Mouse (Mus musculus) limb, embryonic 13.5 days (tissue): ENCODE measurements around the gene Gm6358. TPM values are rescaled to one million over a fixed set of nuclear protein-coding genes. Genes with fewer than 3 reads are reported as not detected.
"Not testable (repeated sequence)": the region's sequence is repeated elsewhere in the genome, so short reads cannot be mapped to it uniquely, and the experiment has no call there.

Experiments
- ATAC-seq: fragments of 200-750 bp; cut with Nextera tagmentation; 2 replicates; pipeline ENCODE4 v1.8.0; 2017; ENCODE audit warnings: low read depth, moderate number of reproducible peaks, moderate TSS enrichment; ENCODE audit not compliant: low FRiP score
- H3K27ac ChIP-seq: fragments of 300-500 bp; sonication (generic); 2 replicates; pipeline ENCODE4 v1.5.1; 2015; ENCODE audit warnings: inconsistent platforms, mild to moderate bottlenecking, moderate library complexity
- H3K27me3 ChIP-seq: fragments of 300-500 bp; sonication (generic); 2 replicates; pipeline ENCODE4 v1.6.1; 2015; ENCODE audit warnings: mild to moderate bottlenecking, inconsistent platforms
- H3K36me3 ChIP-seq: fragments of 300-500 bp; sonication (generic); 2 replicates; pipeline ENCODE4 v1.6.1; 2015; ENCODE audit warnings: inconsistent platforms, mild to moderate bottlenecking, moderate library complexity
- H3K4me1 ChIP-seq: fragments of 300-500 bp; sonication (generic); 2 replicates; pipeline ENCODE4 v1.6.1; 2015; ENCODE audit warnings: inconsistent platforms
- H3K4me2 ChIP-seq: fragments of 300-500 bp; sonication (generic); replicated peaks from 2 replicates; pipeline ENCODE4 v1.6.1; 2015; ENCODE audit warnings: inconsistent platforms, mild to moderate bottlenecking, moderate library complexity
- H3K4me3 ChIP-seq: fragments of 300-500 bp; sonication (generic); 2 replicates; pipeline ENCODE4 v1.5.1; 2015; ENCODE audit warnings: moderate library complexity, mild to moderate bottlenecking, inconsistent platforms
- H3K9ac ChIP-seq: fragments of 300-500 bp; sonication (generic); 2 replicates; pipeline ENCODE4 v1.6.1; 2015; ENCODE audit warnings: mild to moderate bottlenecking, inconsistent platforms
- H3K9me3 ChIP-seq: fragments of 300-500 bp; sonication (generic); 2 replicates; pipeline ENCODE4 v1.6.1; 2016; ENCODE audit warnings: inconsistent platforms
- WGBS: fragments of 180-500 bp; shearing (Covaris S2); methylation state at CpG from one replicate; pipeline ENCODE4 v1.1.7; 2015; 5-methylcytosine and 5-hydroxymethylcytosine counted together
- polyA plus RNA-seq: library from polyadenylated mRNA; unstranded; fragments of >200 nt; fragmentation: Nextera tagmentation; extraction: Ambion mirVana; gene quantifications from 2 replicates; pipeline ENCODE4 v1.2.1, GENCODE M21; 2015

Gm6358 gene
- not detected in 2 replicates for polyA plus RNA-seq

DNA sequence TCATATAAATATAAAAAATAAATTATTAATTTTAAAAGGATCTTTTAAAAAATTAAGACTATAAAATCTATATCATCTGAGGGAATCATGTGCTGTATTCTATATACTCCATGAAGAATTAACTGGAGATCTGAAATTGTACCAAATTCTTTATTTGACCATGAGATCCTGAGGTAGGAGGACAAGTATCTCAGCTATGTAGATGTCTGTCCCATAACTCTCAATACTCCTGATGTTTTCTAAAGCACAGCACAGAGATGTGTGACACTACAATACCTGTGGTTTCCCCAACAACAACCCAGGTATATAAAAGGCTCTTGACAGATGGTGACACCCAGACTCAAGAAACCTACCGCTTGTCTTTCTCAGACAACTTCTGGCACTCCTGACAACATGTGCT is at the start of gene Gm6358:
Gm6358 (plus strand) TSS at position 301 of the 400 bp plus-strand sequence.
- no peak for ATAC-seq
- H3K4me3 ChIP-seq: no peak within 1 kb of the TSS

DNA sequence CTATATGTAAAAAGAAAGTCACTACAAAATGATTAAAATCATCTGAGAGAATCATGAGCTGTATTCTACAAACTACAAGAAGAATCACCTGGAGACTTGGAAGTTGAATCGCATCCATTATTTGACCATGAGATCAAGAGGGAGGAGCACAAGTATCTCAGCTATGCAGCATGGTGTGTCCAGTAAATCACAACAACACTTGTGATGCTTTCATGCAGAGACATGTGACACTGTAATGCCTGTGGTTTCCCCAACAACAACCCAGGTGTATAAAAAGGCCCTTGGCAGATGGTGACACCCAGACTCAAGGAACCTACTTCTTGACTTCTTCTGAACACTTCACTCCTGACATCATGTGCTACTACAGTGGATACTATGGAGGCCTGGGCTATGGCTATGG is 10.1 kb downstream of the Gm6358 start, which contains the start of gene Gm10061:
Gm10061 (plus strand) TSS at position 301 of the 400 bp plus-strand sequence.
- H3K9ac ChIP-seq: no peak within 1 kb of the TSS
- H3K36me3 ChIP-seq: no peaks in the 10 kb centered on the region
- H3K4me3 ChIP-seq: no peak within 1 kb of the TSS
- WGBS: 95% methylated on average over 1 of the region's 1 CpGs
- ATAC-seq: no peak
- H3K9me3 ChIP-seq: no peaks in the 10 kb centered on the region
- H3K27ac ChIP-seq: no peak within 1 kb of the TSS
- H3K4me1 ChIP-seq: no peaks in the 10 kb centered on the region
- H3K4me2 ChIP-seq: no peak within 1 kb of the TSS
- H3K27me3 ChIP-seq: no peaks in the 10 kb centered on the region

More for the DNA sequence above, at the start of gene Gm6358:
- H3K9ac ChIP-seq: no peak within 1 kb of the TSS
- H3K36me3 ChIP-seq: no peaks in the 10 kb centered on the region
- no peaks in the 10 kb centered on the region for H3K4me1 ChIP-seq
- no peaks in the 10 kb centered on the region for H3K27me3 ChIP-seq
- 90% methylated on average over 1 of the region's 1 CpGs for WGBS
- no peak within 1 kb of the TSS for H3K27ac ChIP-seq
- no peaks in the 10 kb centered on the region for H3K9me3 ChIP-seq
- H3K4me2 ChIP-seq: no peak within 1 kb of the TSS

DNA sequence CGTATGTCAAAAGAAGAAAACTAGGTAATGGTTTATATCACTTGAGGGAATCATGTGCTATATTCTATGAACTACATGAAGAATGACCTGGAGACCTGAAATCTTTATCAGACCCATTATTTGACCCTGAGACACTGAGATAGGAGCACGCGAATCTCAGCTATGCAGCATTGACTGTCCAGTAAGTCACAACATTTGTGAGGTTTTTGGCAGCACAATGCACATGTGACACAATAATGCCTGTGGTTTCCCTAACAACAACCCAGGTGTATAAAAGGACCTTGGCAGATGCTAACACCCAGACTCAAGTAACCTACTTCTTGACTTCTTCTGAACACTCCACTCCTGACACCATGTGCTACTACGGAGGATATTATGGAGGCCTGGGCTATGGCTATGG is 17.0 kb downstream of the Gm6358 start, which contains the start of gene Gm9789:
Gm9789 (plus strand) TSS at position 301 of the 400 bp plus-strand sequence.
- Histone ChIP-seq H3K4me3 (no peak within 1 kb of the TSS), H3K4me2 (no peak within 1 kb of the TSS), H3K27me3 (no peaks in the 10 kb centered on the region), H3K4me1 (no peaks in the 10 kb centered on the region), H3K9me3 (no peaks in the 10 kb centered on the region), H3K36me3 (no peaks in the 10 kb centered on the region), H3K9ac (no peak within 1 kb of the TSS), H3K27ac (no peak within 1 kb of the TSS)
- no peak for ATAC-seq
- WGBS: 82% methylated on average over 4 of the region's 4 CpGs

DNA sequence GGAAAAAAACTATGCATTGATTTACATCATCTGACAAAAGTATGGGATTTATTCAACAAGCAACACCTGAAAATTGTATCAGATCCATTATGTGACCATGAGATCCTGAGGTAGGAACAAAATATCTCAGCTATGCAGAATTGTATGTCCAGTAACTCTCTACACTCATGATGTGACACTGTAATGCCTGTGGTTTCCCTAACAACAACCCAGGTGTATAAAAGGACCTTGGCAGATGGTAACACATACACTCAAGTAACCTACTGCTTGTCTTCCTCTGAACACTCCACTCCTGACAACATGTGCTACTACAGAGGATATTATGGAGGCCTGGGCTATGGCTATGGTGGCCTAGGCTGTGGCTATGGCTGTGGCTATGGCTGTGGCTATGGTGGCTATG is 28.5 kb downstream of the Gm6358 start, which contains the start of gene Gm7735:
Gm7735 (plus strand) TSS at position 301 of the 400 bp plus-strand sequence.
- not testable (repeated sequence) for H3K27me3 ChIP-seq, ATAC-seq

DNA sequence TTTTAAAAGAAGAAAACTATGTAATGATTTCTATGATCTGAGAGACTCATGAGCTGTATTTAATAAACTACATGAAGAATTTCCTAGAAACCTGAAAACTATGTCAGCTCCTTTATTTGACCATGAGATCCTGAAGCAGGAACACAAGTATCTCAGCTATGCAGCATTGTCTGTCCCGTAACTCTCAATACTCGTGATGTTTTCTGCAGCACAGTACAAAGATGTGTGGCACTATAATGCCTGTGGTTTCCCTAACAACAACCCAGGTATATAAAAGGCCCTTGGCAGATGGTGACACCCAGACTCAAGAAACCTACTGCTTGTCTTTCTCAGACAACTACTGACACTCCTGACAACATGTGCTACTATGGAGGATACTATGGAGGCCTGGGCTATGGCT is 33.8 kb downstream of the Gm6358 start, which contains the start of gene 1110057P08Rik:
1110057P08Rik (plus strand) TSS at position 301 of the 400 bp plus-strand sequence.
- Histone ChIP-seq H3K27ac (no peak within 1 kb of the TSS), H3K4me3 (no peak within 1 kb of the TSS), H3K27me3 (no peaks in the 10 kb centered on the region), H3K4me1 (no peaks in the 10 kb centered on the region), H3K9ac (no peak within 1 kb of the TSS), H3K36me3 (no peaks in the 10 kb centered on the region), H3K4me2 (no peak within 1 kb of the TSS), H3K9me3 (no peaks in the 10 kb centered on the region)
- no peak for ATAC-seq
- WGBS: 74% methylated on average over 2 of the region's 2 CpGs

More for the DNA sequence above, 28.5 kb downstream of the Gm6358 start, which contains the start of gene Gm7735:
- not testable (repeated sequence) for H3K4me1 ChIP-seq, H3K36me3 ChIP-seq, H3K9ac ChIP-seq, H3K27ac ChIP-seq, H3K4me3 ChIP-seq, H3K4me2 ChIP-seq, H3K9me3 ChIP-seq

DNA sequence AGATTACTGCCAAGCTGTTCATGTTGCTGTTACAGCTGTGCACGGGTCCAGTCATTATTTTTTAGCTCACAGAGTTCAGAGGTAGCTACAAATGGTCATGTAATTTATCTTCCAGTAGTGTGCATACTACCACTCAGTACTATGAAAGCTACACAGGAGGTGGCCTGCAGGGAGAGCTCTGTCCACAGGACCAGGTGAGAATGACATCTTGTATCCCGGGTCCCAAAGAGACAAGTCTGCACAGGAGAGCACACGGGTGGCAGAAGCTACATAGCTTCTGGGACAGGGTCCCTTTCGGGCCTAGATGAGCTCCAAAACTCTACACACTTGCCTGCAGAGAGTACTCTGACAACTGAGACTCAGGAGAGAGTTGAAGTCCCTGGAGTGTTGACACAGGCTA is 48.0 kb downstream of the Gm6358 start:
- H3K4me3 ChIP-seq: no peak overlapping the region
- no peak overlapping the region for H3K9ac ChIP-seq
- H3K36me3 ChIP-seq: no peaks in the 10 kb centered on the region
- 75% methylated on average over 4 of the region's 4 CpGs for WGBS
- no peaks in the 10 kb centered on the region for H3K9me3 ChIP-seq
- no peaks in the 10 kb centered on the region for H3K27me3 ChIP-seq
- ATAC-seq: no peak
- H3K4me2 ChIP-seq: no peak overlapping the region
- H3K27ac ChIP-seq: no peak overlapping the region
- no peaks in the 10 kb centered on the region for H3K4me1 ChIP-seq

Other genes starting within 250 kb of the Gm6358 start
- gene Krtap19-5, start 244.4 kb upstream of the Gm6358 start, polyA plus RNA-seq: not detected in 2 replicates
- gene Krtap19-9b, start 208.6 kb upstream of the Gm6358 start, polyA plus RNA-seq: not detected in 2 replicates
- not detected in 2 replicates for gene Krtap16-3, start 178.0 kb upstream of the Gm6358 start, polyA plus RNA-seq
- not detected in 2 replicates for gene Krtap22-2, start 130.1 kb upstream of the Gm6358 start, polyA plus RNA-seq
- not detected in 2 replicates for gene Gm10229, start 125.6 kb upstream of the Gm6358 start, polyA plus RNA-seq
- not detected in 2 replicates for gene Krtap6-1, start 109.2 kb upstream of the Gm6358 start, polyA plus RNA-seq
- gene Gm10228, start 99.4 kb upstream of the Gm6358 start, polyA plus RNA-seq: not detected in 2 replicates
- gene Krtap6-5, start 93.0 kb upstream of the Gm6358 start, polyA plus RNA-seq: not detected in 2 replicates
- not detected in 2 replicates for gene 1110025L11Rik, start 76.8 kb upstream of the Gm6358 start, polyA plus RNA-seq
- gene Krtap6-3, start 56.8 kb upstream of the Gm6358 start, polyA plus RNA-seq: not detected in 2 replicates
- gene Gm10061, start 10.2 kb downstream of the Gm6358 start, polyA plus RNA-seq: not detected in 2 replicates
- not detected in 2 replicates for gene Gm9789, start 17.1 kb downstream of the Gm6358 start, polyA plus RNA-seq
- not detected in 2 replicates for gene Gm7735, start 28.6 kb downstream of the Gm6358 start, polyA plus RNA-seq
- not detected in 2 replicates for gene 1110057P08Rik, start 33.9 kb downstream of the Gm6358 start, polyA plus RNA-seq
- gene Krtap20-2, start 65.0 kb downstream of the Gm6358 start, polyA plus RNA-seq: not detected in 2 replicates